Mouse (Mus musculus) bone marrow, adult 2 months (tissue): ENCODE data around the gene Fam8a1.

ENCODE experiments used
- CTCF ChIP-seq: fragments of 200-500 bp; IDR thresholded peaks from 2 replicates; pipeline ENCODE4 v1.5.1; 2011; ENCODE audit warnings: low read length, control low read depth; ENCODE audit not compliant: control insufficient read depth, insufficient read depth
- POLR2A ChIP-seq: fragments of 200-500 bp; IDR thresholded peaks from 2 replicates; pipeline ENCODE4 v1.6.1; 2011; ENCODE audit warnings: low read depth, mild to moderate bottlenecking, control low read depth, low read length, borderline replicate concordance; ENCODE audit not compliant: control insufficient read depth

- TF ChIP-seq CTCF (no peak), POLR2A (no peak)
Observed at GRCm38 (mm10) chr13:46715976-46716639, 46.8 kb downstream of the Fam8a1 start.
